Mouse (Mus musculus) C2C12 (cell line): Measurements from ENCODE around the gene Stat1.

Experiments used
- CEBPB ChIP-seq: IDR thresholded peaks from one replicate; pipeline ENCODE4 v1.6.1; 2011; ENCODE audit warnings: low read depth, mild to moderate bottlenecking, control low read depth, moderate library complexity
- CTCF ChIP-seq: IDR thresholded peaks from one replicate; pipeline ENCODE4 v1.5.1; 2011; ENCODE audit not compliant: control insufficient read depth, insufficient read depth, insufficient read length
- FOSL1 ChIP-seq: IDR thresholded peaks from one replicate; pipeline ENCODE4 v1.8.0; 2011; ENCODE audit warnings: mild to moderate bottlenecking, low read length; ENCODE audit not compliant: poor library complexity, insufficient read depth, severe bottlenecking
- MAX ChIP-seq: IDR thresholded peaks from one replicate; pipeline ENCODE4 v1.6.1; 2011; ENCODE audit warnings: mild to moderate bottlenecking, control low read depth
- MYOD1 ChIP-seq: IDR thresholded peaks from one replicate; pipeline ENCODE4 v1.6.1; 2011; ENCODE audit warnings: low read depth; ENCODE audit not compliant: control insufficient read depth, insufficient read length
- MYOG ChIP-seq: IDR thresholded peaks from one replicate; pipeline ENCODE4 v1.6.1; 2011; ENCODE audit not compliant: control insufficient read depth, insufficient read length; ENCODE audit errors: extremely low read depth
- USF1 ChIP-seq: IDR thresholded peaks from one replicate; pipeline ENCODE4 v1.6.1; 2011; ENCODE audit warnings: low read depth, mild to moderate bottlenecking, control low read depth, moderate library complexity

GRCm38 (mm10) chr1:52118860-52119591 is at the start of gene Stat1:
- no peak for TF ChIP-seq CTCF
- peak; percentile 65 for TF ChIP-seq CEBPB
- no peak for TF ChIP-seq USF1
- no peak for TF ChIP-seq FOSL1
- no peak for TF ChIP-seq MAX
- TF ChIP-seq MYOD1: no peak
- TF ChIP-seq MYOG: no peak
